16 mouse cellular contexts compared by ENCODE assay signal in genomic region chr9:43260661-43261060, GRCm38 (mm10). TPM values are rescaled to one million over a fixed set of nuclear protein-coding genes. Genes with fewer than 3 reads are reported as not detected.
A peak's percentile ranks its signal among the peaks of the same experiment; 100 is the strongest.
DNase-seq lines count a peak whose midpoint lies in the region; ATAC-seq and TF ChIP-seq lines count a peak whose summit lies in the region.
"Had no signal": no experiment of that assay in that cellular context is flagged by ENCODE, and none has a peak within 500 bp of the region (broad histone marks: within the 10 kb centered on the region; RNA-seq: fewer than 3 reads in every experiment).

No protein-coding gene starts in this region.

- no peak for ATAC-seq in forebrain, embryonic 14.5 days
- no peak for ATAC-seq in lung, embryonic 15.5 days (ENCODE audit: borderline replicate concordance, extremely low read depth, low FRiP score, low TSS enrichment)
- ATAC-seq in intestine, embryonic 16.5 days, result no peak

- H3K4me3 ChIP-seq in forebrain, embryonic 10.5 days, result no peak overlapping the region
- H3K4me3 ChIP-seq in forebrain, embryonic 14.5 days (ENCODE audit: low read depth, low read length), result no peak overlapping the region
- no peak overlapping the region for H3K4me3 ChIP-seq in lung, embryonic 15.5 days
- H3K4me3 ChIP-seq in intestine, embryonic 16.5 days (ENCODE audit: low read length), result no peak overlapping the region
- no peak overlapping the region for H3K4me3 ChIP-seq in small intestine, adult 2 months (ENCODE audit: low read depth, low read length)
- H3K4me3 ChIP-seq: left cerebral cortex, adult 2 months had no signal

- TF ChIP-seq CTCF in small intestine, adult 2 months (IDR thresholded peaks at IDR 0.05; ENCODE audit: extremely low read depth, insufficient read length, insufficient replicate concordance, low read depth, low read length), result no peak

- H3K9ac ChIP-seq in forebrain, embryonic 14.5 days (ENCODE audit: low read length), result no peak overlapping the region
- no peak overlapping the region for H3K9ac ChIP-seq in lung, embryonic 15.5 days
- no peak overlapping the region for H3K9ac ChIP-seq in intestine, embryonic 16.5 days (ENCODE audit: low read depth, low read length)

- no peaks in the 10 kb centered on the region for H3K9me3 ChIP-seq in forebrain, embryonic 10.5 days
- H3K9me3 ChIP-seq in forebrain, embryonic 14.5 days (replicated peaks; ENCODE audit: control insufficient read depth, low read length), result no peaks in the 10 kb centered on the region
- no peaks in the 10 kb centered on the region for H3K9me3 ChIP-seq in lung, embryonic 15.5 days
- no peaks in the 10 kb centered on the region for H3K9me3 ChIP-seq in intestine, embryonic 16.5 days (ENCODE audit: control insufficient read depth, low read length)

- peak overlapping the region; percentile 83 for H3K27ac ChIP-seq in forebrain, embryonic 10.5 days
- no peak overlapping the region for H3K27ac ChIP-seq in forebrain, embryonic 14.5 days (ENCODE audit: low read depth, low read length)
- H3K27ac ChIP-seq in lung, embryonic 15.5 days, result peak overlapping the region; percentile 95
- peak overlapping the region; percentile 99 for H3K27ac ChIP-seq in intestine, embryonic 16.5 days (ENCODE audit: low read length)
- H3K27ac ChIP-seq in small intestine, adult 2 months (ENCODE audit: insufficient read depth, low read depth, low read length), result peak overlapping the region; percentile 50; the same call in 1 of the 2 replicates
- H3K27ac ChIP-seq: left cerebral cortex, adult 2 months had no signal

- peaks cover 12% of the 10 kb centered on the region; the same call in 1 of the 2 replicates for H3K27me3 ChIP-seq in forebrain, embryonic 10.5 days (ENCODE audit: poor library complexity, severe bottlenecking)
- H3K27me3 ChIP-seq in forebrain, embryonic 14.5 days (replicated peaks; ENCODE audit: control insufficient read depth, insufficient read depth, low read length), result no peaks in the 10 kb centered on the region
- H3K27me3 ChIP-seq in lung, embryonic 15.5 days, result no peaks in the 10 kb centered on the region
- no peaks in the 10 kb centered on the region for H3K27me3 ChIP-seq in intestine, embryonic 16.5 days (replicated peaks; ENCODE audit: control insufficient read depth, insufficient read depth, low read length)
- H3K27me3 ChIP-seq in small intestine, adult 2 months (ENCODE audit: control insufficient read depth, insufficient read depth, low read length), result no peaks in the 10 kb centered on the region

- no peaks in the 10 kb centered on the region for H3K36me3 ChIP-seq in forebrain, embryonic 10.5 days (replicated peaks)
- no peaks in the 10 kb centered on the region for H3K36me3 ChIP-seq in forebrain, embryonic 14.5 days (ENCODE audit: control insufficient read depth, insufficient read depth, low read length)
- H3K36me3 ChIP-seq in lung, embryonic 15.5 days, result no peaks in the 10 kb centered on the region
- no peaks in the 10 kb centered on the region for H3K36me3 ChIP-seq in intestine, embryonic 16.5 days (ENCODE audit: control insufficient read depth, insufficient read depth, low read length)
- H3K36me3 ChIP-seq in small intestine, adult 2 months (ENCODE audit: control insufficient read depth, insufficient read depth, low read length), result no peaks in the 10 kb centered on the region

- no peak for DNase-seq in forebrain, embryonic 10.5 days (ENCODE audit: extremely low spot score, low spot score)
- DNase-seq in forebrain, embryonic 14.5 days (ENCODE audit: low spot score), result no peak
- DNase-seq in lung, postnatal 4 days, result no peak
- DNase-seq in cerebellum, postnatal 10 days, result no peak
- no peak for DNase-seq in embryo, embryonic 10 days (ENCODE audit: low spot score)
- DNase-seq: cerebellum, adult 2 months; gastrocnemius, postnatal 14 days; heart, postnatal 4 days; kidney, adult 18-20 months; thymus, adult 2 months had no signal

- no peak for TF ChIP-seq POLR2A in small intestine, adult 2 months (IDR thresholded peaks at IDR 0.05; ENCODE audit: low read depth, low read length)

- 94% methylated on average over 7 of the region's 7 CpGs for WGBS in forebrain, embryonic 10.5 days
- WGBS in forebrain, embryonic 14.5 days, result 94% methylated on average over 7 of the region's 7 CpGs
- 66% methylated on average over 7 of the region's 7 CpGs for WGBS in lung, embryonic 15.5 days
- WGBS in intestine, embryonic 16.5 days, result 73% methylated on average over 7 of the region's 7 CpGs
- WGBS in small intestine, adult 2 months, result 82% methylated on average over 7 of the region's 7 CpGs

- H3K4me2 ChIP-seq in forebrain, embryonic 14.5 days (ENCODE audit: low read length), result no peak overlapping the region
- no peak overlapping the region for H3K4me2 ChIP-seq in lung, embryonic 15.5 days
- no peak overlapping the region for H3K4me2 ChIP-seq in intestine, embryonic 16.5 days (ENCODE audit: low read depth, low read length)
- H3K4me2 ChIP-seq: heart, embryonic 11.5 days had no signal

- H3K4me1 ChIP-seq in forebrain, embryonic 10.5 days, result peaks cover 75% of the 10 kb centered on the region
- 0 out of 2 replicates have a peak, but pooled peaks cover 3% of the 10 kb centered on the region for H3K4me1 ChIP-seq in forebrain, embryonic 14.5 days (ENCODE audit: control insufficient read depth, insufficient read depth, low read length)
- peaks cover 27% of the 10 kb centered on the region for H3K4me1 ChIP-seq in lung, embryonic 15.5 days
- H3K4me1 ChIP-seq in intestine, embryonic 16.5 days (ENCODE audit: control insufficient read depth, insufficient read depth, low read length), result peaks cover 41% of the 10 kb centered on the region
- peaks cover 29% of the 10 kb centered on the region for H3K4me1 ChIP-seq in small intestine, adult 2 months (ENCODE audit: control insufficient read depth, insufficient read depth, insufficient read length, low read length)

RNA-seq across cellular contexts. Expression of gene Oaf, which starts 20.9 kb away (rescaled TPM):
- 42.1 and 46.5 TPM in 2 replicates for polyA plus RNA-seq in forebrain, embryonic 10.5 days (2016; fragmentation: Nextera tagmentation; extraction: Ambion mirVana)
- 7.0 and 10.3 TPM in 2 replicates for polyA plus RNA-seq in forebrain, embryonic 14.5 days (2014; fragmentation: Nextera tagmentation; extraction: Ambion mirVana)
- polyA plus RNA-seq in lung, embryonic 15.5 days (2015; fragmentation: Nextera tagmentation; extraction: Ambion mirVana), result 48.9 and 54.2 TPM in 2 replicates
- polyA plus RNA-seq in intestine, embryonic 16.5 days (2015; fragmentation: Nextera tagmentation; extraction: Ambion mirVana), result 11.8 and 44.1 TPM in 2 replicates
- 21.4 and 35.7 TPM in 2 replicates for polyA plus RNA-seq in small intestine, adult 2 months (2012; rRNA removed)

RNA-seq across cellular contexts. Expression of gene Trim29, which starts 50.0 kb away (rescaled TPM):
- polyA plus RNA-seq in forebrain, embryonic 10.5 days (2016; fragmentation: Nextera tagmentation; extraction: Ambion mirVana), result 1.2 and 1.4 TPM in 2 replicates
- not detected in 2 replicates for polyA plus RNA-seq in forebrain, embryonic 14.5 days (2014; fragmentation: Nextera tagmentation; extraction: Ambion mirVana)
- 1.1 and 3.3 TPM in 2 replicates for polyA plus RNA-seq in lung, embryonic 15.5 days (2015; fragmentation: Nextera tagmentation; extraction: Ambion mirVana)
- 0.87 and 1.0 TPM in 2 replicates for polyA plus RNA-seq in intestine, embryonic 16.5 days (2015; fragmentation: Nextera tagmentation; extraction: Ambion mirVana)
- polyA plus RNA-seq in small intestine, adult 2 months (2012; rRNA removed), result 0.11 and 0.79 TPM in 2 replicates
- polyA plus RNA-seq: liver, embryonic 16.5 days had no signal

RNA-seq across cellular contexts. Expression of gene Pou2f3, which starts 50.5 kb away (rescaled TPM):
- not detected in 2 replicates for polyA plus RNA-seq in forebrain, embryonic 10.5 days (2016; fragmentation: Nextera tagmentation; extraction: Ambion mirVana)
- polyA plus RNA-seq in forebrain, embryonic 14.5 days (2014; fragmentation: Nextera tagmentation; extraction: Ambion mirVana), result not detected in 2 replicates
- 0.08 and 0.22 TPM in 2 replicates for polyA plus RNA-seq in lung, embryonic 15.5 days (2015; fragmentation: Nextera tagmentation; extraction: Ambion mirVana)
- 0.24 and 0.34 TPM in 2 replicates for polyA plus RNA-seq in intestine, embryonic 16.5 days (2015; fragmentation: Nextera tagmentation; extraction: Ambion mirVana)
- polyA plus RNA-seq in small intestine, adult 2 months (2012; rRNA removed), result 0.55 and 1.2 TPM in 2 replicates
- polyA plus RNA-seq: heart, embryonic 11.5 days had no signal
